Mouse (Mus musculus): ENCODE results near the gene Xkr7.

The Xkr7 gene

DNA sequence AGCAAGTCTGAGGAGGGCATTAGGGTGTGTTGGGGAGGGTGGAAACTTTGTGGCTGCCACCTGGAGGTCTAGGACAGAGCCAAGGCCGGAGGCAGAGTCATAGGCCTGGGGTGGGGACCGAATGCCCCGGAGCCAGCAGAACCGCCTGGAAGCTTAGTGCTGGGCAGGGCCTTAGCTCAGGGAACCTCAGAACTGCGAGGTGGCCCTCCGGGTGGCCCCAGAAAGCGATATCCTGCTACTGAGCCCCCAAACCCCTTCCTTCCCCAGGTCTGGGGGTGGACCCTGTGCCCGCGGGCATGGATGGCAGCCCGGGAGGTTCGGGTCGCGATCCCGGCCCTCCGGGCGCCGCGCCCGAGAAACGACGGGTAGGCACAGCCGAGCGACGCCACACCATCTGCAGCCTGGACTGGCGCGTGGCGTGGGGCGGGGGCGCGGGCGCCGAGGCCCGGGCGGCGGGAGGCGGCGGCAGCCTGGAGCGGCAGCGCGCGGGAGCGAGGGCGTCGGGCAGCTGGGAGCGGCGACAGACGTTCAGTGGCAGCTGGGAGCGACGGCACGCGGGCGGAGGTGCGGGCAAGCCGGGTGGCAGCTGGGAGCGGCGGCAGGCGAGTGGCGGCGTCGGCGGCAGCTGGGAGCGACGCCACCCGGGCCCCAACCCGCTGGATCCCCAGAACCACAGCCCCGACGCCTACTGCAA lies 40.0 kb downstream of the Xkr7 start:
- DNase-seq (ENCODE audit: low spot score) = no peak

- no peak for DNase-seq (ENCODE audit: low spot score)
Measured at GRCm38 (mm10) chr2:153074651-153075050, 43.0 kb downstream of the Xkr7 start.

- no peak for DNase-seq (ENCODE audit: low spot score)
Measured at GRCm38 (mm10) chr2:153075961-153076360, 44.3 kb downstream of the Xkr7 start.

DNA sequence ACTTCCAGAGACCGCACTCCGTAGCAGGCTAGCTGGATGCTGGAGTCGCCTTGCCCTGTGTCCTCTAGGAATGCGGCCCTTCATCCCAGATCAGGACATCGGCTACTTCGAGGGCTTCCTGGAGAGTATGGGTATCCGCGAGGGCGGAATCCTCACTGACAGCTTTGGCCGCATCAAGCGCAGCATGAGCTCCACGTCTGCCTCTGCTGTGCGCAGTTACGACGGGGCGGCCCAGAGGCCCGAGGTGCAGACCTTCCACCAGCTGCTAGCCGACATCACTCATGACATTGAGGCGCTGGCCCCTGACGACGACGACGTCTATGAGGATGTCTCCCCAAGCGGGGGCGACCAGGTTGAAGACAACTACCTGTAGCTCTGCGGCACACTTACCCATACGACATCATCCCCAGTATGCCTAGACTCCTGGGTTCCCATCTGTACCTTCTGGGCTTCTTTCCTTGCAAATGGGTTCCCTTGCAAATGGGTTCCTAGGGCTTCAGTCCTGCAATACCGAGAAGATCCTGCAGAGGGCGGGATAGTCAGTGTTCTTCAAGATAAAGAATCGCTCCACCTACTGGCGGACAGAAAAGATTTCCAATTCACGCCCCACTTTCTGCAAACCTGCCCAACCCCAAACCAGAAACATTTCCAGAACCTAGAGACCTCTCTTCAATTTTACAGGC lies 49.3 kb downstream of the Xkr7 start:
- no peak for DNase-seq (ENCODE audit: low spot score)

- DNase-seq (ENCODE audit: low spot score) = no peak
Measured at GRCm38 (mm10) chr2:153081866-153082265, 50.2 kb downstream of the Xkr7 start.

DNA sequence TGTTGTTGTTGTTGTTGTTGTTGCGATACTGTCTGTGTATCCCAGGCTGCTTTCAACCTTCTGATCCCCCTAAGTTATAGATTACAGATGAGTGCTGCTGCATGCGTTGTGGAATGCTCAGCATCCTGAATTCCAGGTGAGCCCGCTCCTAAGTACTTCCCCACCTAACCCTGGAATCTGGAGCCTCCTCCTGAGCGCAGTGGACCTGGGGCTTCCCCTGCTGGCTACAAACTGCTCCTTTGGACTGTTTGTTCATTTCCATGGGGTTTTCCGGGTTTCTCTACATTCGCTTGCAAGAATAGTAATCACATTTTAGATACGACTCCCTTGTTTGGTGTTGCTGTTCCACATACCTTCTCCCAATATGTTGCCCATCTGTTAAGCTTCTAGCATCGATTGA lies 51.6 kb downstream of the Xkr7 start:
- no peak for DNase-seq (ENCODE audit: low spot score)

DNA sequence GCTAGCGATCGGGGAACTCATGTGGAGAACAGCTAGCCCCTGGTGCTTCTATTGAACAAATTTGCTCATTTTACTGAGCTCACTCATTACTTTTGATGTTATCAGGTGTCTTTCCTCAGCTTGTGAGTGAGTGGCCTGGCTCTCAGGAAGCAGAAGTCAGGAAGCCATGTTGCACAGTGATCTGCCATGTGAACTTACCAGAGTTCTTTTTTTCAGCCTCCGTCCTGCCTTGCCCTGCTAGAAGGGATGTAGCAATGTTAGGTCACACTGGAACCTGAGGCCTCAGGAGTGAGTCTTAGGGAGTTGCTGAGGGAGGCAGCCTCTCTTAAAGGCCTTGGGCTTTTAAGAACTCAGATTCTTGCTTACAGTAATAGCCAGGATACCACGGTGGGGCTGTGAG lies 52.2 kb downstream of the Xkr7 start:
- DNase-seq (ENCODE audit: low spot score) = no peak

- DNase-seq (ENCODE audit: low spot score) = no peak
Measured at GRCm38 (mm10) chr2:153084261-153084976, 52.8 kb downstream of the Xkr7 start.

GRCm38 (mm10) chr2:153085556-153085955 lies 53.9 kb downstream of the Xkr7 start:
- no peak for DNase-seq (ENCODE audit: low spot score)

DNA sequence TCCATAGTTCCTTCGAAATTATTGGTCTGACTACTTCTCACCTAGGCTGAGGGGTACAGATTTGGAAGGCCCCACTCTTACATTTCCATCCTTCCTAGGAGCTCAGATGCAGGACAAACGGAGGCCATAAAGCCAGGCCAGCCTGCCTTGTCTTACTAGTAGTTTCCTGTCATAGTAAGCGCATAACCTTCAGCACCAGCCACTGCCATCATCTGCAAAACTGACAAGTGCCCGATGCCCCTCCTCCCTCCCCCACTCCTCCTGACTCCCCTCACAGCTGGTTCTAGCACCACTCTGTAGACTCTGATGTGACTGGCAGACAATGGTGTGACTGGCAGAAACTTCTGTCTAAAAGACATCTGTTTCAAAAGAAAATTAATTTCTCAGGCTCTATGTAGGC lies 54.5 kb downstream of the Xkr7 start:
- no peak for DNase-seq (ENCODE audit: low spot score)

DNA sequence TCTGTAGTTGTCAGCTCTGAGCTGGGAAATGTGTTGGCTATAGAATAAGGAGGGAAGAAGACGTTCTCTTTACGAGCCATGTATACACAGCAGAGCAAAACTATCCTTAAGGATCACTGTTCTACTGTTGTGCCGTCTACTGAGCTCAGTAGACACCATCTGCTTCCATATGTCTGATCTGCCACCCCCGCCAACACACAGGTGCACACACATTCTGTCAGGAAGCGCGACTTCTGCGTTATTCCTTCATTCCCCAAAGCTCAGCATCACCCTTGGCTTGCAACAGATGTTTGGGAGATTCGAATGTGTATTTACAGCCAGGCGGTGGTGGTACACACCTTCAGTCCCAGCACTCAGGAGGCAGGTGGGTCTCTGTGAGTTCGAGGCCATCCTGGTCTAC lies 55.4 kb downstream of the Xkr7 start:
- DNase-seq (ENCODE audit: low spot score) = no peak

DNA sequence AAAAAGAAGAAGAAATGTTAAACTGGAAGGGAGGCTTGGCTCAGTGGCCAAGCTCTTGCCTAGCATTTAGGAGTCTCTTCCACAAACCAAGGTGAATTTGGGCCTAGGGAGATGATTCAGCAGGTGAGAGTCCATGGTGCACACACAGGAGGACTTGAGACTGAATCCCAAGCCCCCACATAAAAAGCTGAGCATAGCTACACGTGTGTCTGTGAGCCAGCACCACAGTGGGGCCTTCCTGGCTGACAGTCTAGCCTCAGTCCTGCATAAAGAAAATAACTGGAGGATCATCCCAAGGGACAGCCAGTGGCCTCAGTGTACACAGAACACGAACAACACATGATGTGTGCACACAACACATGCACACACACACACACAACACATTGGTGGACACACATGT lies 57.7 kb downstream of the Xkr7 start:
- no peak for DNase-seq (ENCODE audit: low spot score)

DNA sequence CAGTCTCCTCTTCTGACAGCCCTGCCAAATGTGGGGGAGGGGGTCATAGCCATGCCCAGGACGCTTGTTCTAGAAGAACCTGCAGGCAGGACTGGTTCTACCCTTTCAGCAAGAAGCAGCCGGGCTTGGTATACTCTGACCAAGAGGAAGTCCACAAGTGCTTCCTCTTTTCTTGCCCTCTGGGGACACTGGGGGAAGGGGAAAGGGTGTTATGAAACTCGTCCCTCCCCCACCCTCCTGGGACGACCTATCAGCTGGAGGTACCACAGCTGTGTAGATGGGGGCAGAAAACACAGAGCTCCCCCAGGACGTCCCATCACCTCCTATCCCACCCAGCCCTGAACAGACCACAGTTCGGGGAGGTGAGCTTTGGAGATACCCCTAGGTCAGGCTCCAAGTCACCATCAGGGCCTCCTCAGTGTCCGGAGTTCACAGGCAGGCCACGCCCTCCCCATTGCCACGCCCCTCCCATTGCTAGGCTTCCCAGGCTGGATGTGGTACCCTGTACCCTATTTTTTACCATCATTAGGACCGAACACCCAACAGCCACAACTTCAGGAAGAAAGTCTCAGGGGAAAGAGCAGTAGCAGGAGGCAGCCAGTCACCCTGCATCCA lies 59.0 kb downstream of the Xkr7 start:
- DNase-seq (ENCODE audit: low spot score) = no peak

Measured in urinary bladder, postnatal 10 days (tissue).